Mouse (Mus musculus): ENCODE measurements at regions not wholly inside any gene's neighbourhood (a gene's known extent, or its start where the extent isn't known, plus 50 kb on each side); places are given as distances from the start of the nearest gene placed in this dataset.
A peak's percentile ranks its signal among the peaks of the same experiment; 100 is the strongest.

DNA sequence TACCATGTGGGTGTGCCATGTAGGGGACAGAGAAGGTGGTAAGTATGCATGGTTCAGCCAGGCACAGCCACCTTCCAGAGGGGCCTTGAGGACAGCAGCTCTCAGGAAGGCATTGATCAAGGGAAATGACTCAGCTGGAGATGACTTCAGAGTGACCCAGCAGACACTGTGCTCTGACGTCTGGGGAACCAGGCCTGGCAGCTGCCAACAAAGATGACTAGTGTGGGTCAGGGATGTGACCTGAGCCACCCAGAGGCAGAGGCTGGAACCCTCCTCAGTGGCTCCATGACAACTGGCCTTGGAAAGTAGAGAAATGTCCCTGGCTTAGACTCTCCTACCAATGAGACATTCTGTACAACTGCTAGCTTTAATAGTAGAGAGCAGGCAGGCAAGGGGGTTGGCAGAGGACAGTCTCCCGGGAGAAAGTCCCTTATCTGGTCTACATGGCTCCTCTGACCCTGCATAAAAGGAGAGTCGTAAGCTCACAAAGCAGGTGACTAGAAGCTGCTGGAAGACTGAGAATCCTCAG lies 348.5 kb downstream of the Eipr1 start:
- Histone ChIP-seq H3K4me1 (ENCODE audit: control insufficient read depth, insufficient read depth, low read length) (no peaks in the 10 kb centered on the region), H3K27ac (ENCODE audit: insufficient read depth, low read length) (no peak overlapping the region), H3K4me3 (ENCODE audit: insufficient read depth, low read length) (no peak overlapping the region)
- TF ChIP-seq CTCF (IDR thresholded peaks at IDR 0.05; ENCODE audit: borderline replicate concordance, insufficient read depth, low read length) (no peak), POLR2A (IDR thresholded peaks at IDR 0.05; ENCODE audit: low read depth, low read length) (no peak)

DNA sequence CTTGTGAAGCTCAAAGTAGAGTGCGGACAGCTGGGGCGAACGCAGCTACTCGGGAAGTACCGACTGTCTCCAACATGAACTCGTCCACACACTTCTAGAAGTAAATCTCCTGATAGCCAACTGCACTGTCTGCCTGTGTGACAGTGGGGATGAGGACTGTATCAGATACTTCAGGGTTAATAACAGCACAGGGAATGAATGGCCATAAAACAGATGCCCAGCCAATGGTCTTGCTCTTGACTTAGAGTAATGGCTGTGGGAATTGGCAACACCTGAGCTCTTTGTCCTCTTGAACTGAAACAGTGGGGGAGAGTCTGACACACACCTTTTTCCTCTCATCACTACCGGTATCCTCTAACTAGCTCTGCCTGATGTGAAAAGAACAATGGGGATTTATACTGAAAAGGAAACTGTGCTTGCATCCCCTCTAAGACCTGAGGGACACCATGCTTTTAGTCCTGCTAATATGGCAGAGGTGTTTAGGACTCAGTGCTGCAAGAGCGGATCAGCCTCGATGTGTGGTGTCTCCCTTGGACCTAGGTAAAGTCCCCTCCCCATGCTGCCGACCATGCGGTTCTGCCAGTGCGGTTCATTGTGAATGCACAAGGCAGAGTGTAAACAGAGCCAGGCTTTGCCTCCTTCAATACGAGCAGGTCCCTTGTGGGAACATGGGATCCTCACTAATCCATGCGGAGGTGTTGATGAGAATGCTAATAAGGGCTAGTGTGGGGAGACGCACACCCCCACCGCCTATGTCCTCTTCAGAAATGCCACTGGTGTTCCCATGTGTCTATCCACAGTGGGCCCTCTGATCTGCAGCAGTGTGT lies 355.5 kb downstream of the Eipr1 start:
- no peak for TF ChIP-seq POLR2A (IDR thresholded peaks at IDR 0.05; ENCODE audit: low read depth, low read length)
- no peak for TF ChIP-seq CTCF (IDR thresholded peaks at IDR 0.05; ENCODE audit: borderline replicate concordance, insufficient read depth, low read length)
- H3K4me1 ChIP-seq (ENCODE audit: control insufficient read depth, insufficient read depth, low read length) = no peaks in the 10 kb centered on the region
- H3K4me3 ChIP-seq (ENCODE audit: insufficient read depth, low read length) = no peak overlapping the region
- no peak overlapping the region for H3K27ac ChIP-seq (ENCODE audit: insufficient read depth, low read length)

DNA sequence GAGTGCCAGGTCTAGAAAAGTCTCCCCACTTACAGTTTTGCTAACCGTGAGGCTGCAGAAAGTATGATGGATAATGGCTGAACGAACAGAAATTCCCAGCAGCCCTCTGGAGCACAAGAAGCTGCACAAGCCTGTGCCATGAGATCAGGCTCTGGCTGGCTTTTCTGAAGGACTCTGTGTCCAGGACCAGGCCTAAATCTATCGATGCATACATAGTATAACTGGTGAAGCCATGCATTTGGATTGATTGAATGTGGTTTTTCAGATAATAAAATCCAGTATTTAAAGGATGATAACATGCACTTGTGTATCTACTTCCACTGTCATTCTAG lies 356.1 kb downstream of the Eipr1 start:
- no peak overlapping the region for H3K27ac ChIP-seq (ENCODE audit: insufficient read depth, low read length)
- no peak overlapping the region for H3K4me3 ChIP-seq (ENCODE audit: insufficient read depth, low read length)
- H3K4me1 ChIP-seq (ENCODE audit: control insufficient read depth, insufficient read depth, low read length) = no peaks in the 10 kb centered on the region
- TF ChIP-seq CTCF (IDR thresholded peaks at IDR 0.05; ENCODE audit: borderline replicate concordance, insufficient read depth, low read length) (no peak), POLR2A (IDR thresholded peaks at IDR 0.05; ENCODE audit: low read depth, low read length) (no peak)

DNA sequence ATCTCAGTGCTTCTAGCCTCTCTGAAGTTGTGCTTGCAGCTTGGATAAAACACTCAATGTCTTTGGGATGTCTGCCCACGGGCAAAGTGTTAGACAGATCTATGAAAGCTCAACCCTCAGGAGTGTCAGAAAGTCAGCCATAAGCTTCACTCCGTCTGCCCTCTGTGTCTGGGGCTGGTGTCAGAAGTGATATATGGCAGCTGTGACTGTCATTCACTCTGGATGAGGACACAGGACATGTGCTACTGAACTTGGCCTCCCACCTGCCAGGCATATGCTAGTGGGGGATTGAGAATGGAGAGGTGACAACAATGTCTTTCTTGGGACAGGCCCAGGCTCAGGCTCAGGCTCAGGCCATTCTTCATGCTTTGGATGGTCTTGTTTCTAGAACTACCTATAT lies 366.7 kb downstream of the Eipr1 start:
- TF ChIP-seq CTCF (IDR thresholded peaks at IDR 0.05; ENCODE audit: borderline replicate concordance, insufficient read depth, low read length) (no peak), POLR2A (IDR thresholded peaks at IDR 0.05; ENCODE audit: low read depth, low read length) (no peak)
- Histone ChIP-seq H3K4me1 (ENCODE audit: control insufficient read depth, insufficient read depth, low read length) (no peaks in the 10 kb centered on the region), H3K4me3 (ENCODE audit: insufficient read depth, low read length) (no peak overlapping the region), H3K27ac (ENCODE audit: insufficient read depth, low read length) (no peak overlapping the region)

DNA sequence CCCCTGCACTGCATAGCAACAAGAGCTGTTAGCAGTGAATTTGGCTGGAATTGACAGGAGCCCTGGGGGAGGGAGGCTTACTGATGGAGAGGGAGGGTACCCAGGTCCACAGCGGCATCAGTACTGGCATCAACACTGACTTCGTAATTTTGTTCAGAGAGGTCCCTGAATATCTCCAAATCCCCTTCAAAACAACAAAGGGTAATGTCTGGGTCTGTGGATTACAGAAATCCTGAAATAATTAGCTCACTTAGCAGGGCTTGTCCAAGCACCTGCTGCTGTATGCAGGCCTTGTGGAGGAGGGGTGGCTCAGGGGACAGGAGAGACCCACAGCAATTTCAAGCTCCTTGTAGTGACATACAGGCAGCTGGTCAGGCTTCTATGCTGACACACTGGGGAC lies 369.6 kb downstream of the Eipr1 start:
- no peak for TF ChIP-seq POLR2A (IDR thresholded peaks at IDR 0.05; ENCODE audit: low read depth, low read length)
- no peak for TF ChIP-seq CTCF (IDR thresholded peaks at IDR 0.05; ENCODE audit: borderline replicate concordance, insufficient read depth, low read length)
- H3K4me3 ChIP-seq (ENCODE audit: insufficient read depth, low read length) = no peak overlapping the region
- H3K27ac ChIP-seq (ENCODE audit: insufficient read depth, low read length) = no peak overlapping the region
- H3K4me1 ChIP-seq (ENCODE audit: control insufficient read depth, insufficient read depth, low read length) = no peaks in the 10 kb centered on the region

DNA sequence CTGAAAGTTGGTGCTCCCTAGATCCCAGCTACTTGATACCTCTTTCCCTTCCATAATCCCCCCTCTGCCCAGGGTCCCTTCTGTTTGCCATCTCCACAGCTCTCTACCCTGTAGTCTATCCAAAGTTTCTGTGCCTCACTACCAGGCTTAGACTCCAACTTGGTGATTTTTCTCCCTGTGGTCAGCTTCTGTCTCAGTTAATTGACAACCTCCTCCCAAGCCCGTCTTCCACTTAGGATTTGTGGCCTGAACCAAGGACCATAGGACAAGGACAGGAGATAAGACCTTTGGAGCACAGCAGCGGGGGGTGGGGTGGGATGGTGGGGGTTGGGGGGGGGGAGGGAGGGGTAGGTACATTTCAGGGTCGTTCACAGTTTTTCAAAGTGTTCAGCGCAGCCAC lies 371.3 kb downstream of the Eipr1 start:
- Histone ChIP-seq H3K27ac (ENCODE audit: insufficient read depth, low read length) (no peak overlapping the region), H3K4me1 (ENCODE audit: control insufficient read depth, insufficient read depth, low read length) (no peaks in the 10 kb centered on the region), H3K4me3 (ENCODE audit: insufficient read depth, low read length) (no peak overlapping the region)
- TF ChIP-seq POLR2A (IDR thresholded peaks at IDR 0.05; ENCODE audit: low read depth, low read length) (no peak), CTCF (IDR thresholded peaks at IDR 0.05; ENCODE audit: borderline replicate concordance, insufficient read depth, low read length) (no peak)

DNA sequence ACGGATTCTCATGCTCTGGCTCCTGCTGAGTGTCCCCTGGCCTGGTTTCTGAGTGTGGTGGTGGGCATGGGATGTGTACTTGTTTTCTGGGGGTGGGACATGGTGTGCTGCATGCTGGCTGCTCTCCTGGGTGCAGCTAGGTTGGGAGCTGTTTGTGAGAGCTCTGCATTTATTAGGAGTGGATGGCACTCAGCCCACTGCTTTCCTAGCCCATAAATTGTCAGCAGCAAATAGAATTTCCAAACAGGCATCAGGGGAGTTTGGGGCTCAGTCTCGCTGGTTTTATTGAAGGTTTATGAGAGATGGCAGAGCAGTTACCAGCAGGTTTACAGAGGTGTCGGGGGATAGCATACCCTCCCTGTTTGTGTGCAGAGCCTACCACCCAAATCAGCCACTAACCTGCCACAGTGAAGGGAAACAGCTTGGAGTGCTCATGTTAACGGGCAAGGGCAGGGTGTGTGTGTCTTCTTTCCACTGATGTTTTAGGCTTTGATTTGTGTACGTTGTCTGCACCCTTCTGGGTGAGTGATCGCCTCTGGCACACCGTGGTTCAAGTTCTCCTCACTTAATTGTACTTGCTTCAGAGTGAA lies 372.6 kb downstream of the Eipr1 start:
- no peaks in the 10 kb centered on the region for H3K4me1 ChIP-seq (ENCODE audit: control insufficient read depth, insufficient read depth, low read length)
- H3K4me3 ChIP-seq (ENCODE audit: insufficient read depth, low read length) = no peak overlapping the region
- TF ChIP-seq POLR2A (IDR thresholded peaks at IDR 0.05; ENCODE audit: low read depth, low read length) (no peak), CTCF (IDR thresholded peaks at IDR 0.05; ENCODE audit: borderline replicate concordance, insufficient read depth, low read length) (no peak)
- no peak overlapping the region for H3K27ac ChIP-seq (ENCODE audit: insufficient read depth, low read length)

DNA sequence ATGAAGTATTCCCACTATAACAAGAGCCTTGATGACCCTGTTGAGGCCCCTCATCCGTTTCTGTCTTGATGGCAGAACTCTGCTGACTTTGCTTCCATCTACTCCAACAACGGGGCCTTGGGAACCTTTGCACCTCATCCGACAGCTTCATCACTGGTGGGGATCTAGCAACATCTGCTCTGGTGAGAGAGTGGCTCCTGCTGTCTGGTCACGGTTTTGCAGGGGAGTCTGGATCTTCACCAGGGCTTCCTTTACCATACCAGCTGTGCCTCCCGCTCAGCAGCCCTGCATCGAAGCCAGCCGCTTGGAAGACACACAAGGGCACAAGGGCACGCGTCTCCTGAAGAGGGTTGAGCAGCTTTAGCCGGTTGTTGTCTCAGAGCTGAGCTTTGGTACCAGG lies 377.2 kb downstream of the Eipr1 start:
- Histone ChIP-seq H3K27ac (ENCODE audit: insufficient read depth, low read length) (no peak overlapping the region), H3K4me3 (ENCODE audit: insufficient read depth, low read length) (no peak overlapping the region), H3K4me1 (ENCODE audit: control insufficient read depth, insufficient read depth, low read length) (no peaks in the 10 kb centered on the region)
- TF ChIP-seq CTCF (IDR thresholded peaks at IDR 0.05; ENCODE audit: borderline replicate concordance, insufficient read depth, low read length) (peak; percentile 51; the same call in 1 of the 2 replicates), POLR2A (IDR thresholded peaks at IDR 0.05; ENCODE audit: low read depth, low read length) (no peak)

DNA sequence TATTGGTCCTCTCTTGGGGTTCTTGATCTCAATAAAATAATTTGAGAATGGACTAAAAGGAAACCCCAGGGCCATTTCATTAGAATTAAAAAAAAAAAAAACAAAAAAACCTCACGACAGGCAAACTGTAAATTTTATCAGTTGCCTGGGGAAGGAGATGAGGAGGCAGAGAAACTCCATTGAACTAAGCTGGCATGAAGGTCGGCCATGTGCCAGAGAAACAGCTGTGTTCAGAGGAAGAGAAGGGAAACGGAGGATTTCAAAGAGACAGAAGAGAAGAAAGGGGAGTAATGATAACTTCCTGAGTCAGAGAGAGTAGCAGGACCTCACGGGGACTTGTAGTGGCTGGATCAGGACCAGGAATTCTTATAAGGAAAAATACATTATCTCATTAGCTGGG lies 377.7 kb downstream of the Eipr1 start:
- Histone ChIP-seq H3K27ac (ENCODE audit: insufficient read depth, low read length) (no peak overlapping the region), H3K4me1 (ENCODE audit: control insufficient read depth, insufficient read depth, low read length) (no peaks in the 10 kb centered on the region), H3K4me3 (ENCODE audit: insufficient read depth, low read length) (no peak overlapping the region)
- TF ChIP-seq CTCF (IDR thresholded peaks at IDR 0.05; ENCODE audit: borderline replicate concordance, insufficient read depth, low read length) = no peak
- TF ChIP-seq POLR2A (IDR thresholded peaks at IDR 0.05; ENCODE audit: low read depth, low read length) = no peak

DNA sequence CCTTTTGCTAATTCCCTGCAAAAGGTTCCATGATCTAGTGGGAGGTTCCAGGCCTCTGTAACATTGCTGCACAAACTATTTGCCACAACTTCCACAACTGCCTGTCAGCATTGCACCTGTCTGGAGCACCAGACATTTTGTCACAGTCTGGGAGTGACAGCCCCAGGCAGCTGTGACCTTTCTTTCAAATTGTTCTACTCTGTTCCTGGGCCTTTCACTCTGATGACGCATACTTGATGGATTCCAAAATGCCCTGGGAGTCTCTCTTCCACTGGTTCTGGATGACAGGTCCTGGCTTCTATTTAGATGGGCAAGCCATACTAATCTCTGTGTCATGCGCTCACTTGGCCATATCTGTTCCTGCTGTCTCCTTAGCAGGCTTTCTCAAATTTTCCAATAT lies 382.7 kb downstream of the Eipr1 start:
- no peak for TF ChIP-seq POLR2A (IDR thresholded peaks at IDR 0.05; ENCODE audit: low read depth, low read length)
- no peak for TF ChIP-seq CTCF (IDR thresholded peaks at IDR 0.05; ENCODE audit: borderline replicate concordance, insufficient read depth, low read length)
- H3K4me1 ChIP-seq (ENCODE audit: control insufficient read depth, insufficient read depth, low read length) = no peaks in the 10 kb centered on the region
- no peak overlapping the region for H3K27ac ChIP-seq (ENCODE audit: insufficient read depth, low read length)
- no peak overlapping the region for H3K4me3 ChIP-seq (ENCODE audit: insufficient read depth, low read length)

Measured in embryonic fibroblast, embryonic 13.5 days (primary cell).